Mouse (Mus musculus) stomach, embryonic 16.5 days (tissue): Measurements from ENCODE around the gene Zfp131. TPM values are rescaled to one million over a fixed set of nuclear protein-coding genes. Genes with fewer than 3 reads are reported as not detected.

Experiments
- ATAC-seq: fragments of 200-750 bp; cut with Nextera tagmentation; 2 replicates; pipeline ENCODE4 v1.8.0; 2017; ENCODE audit warnings: moderate number of reproducible peaks, moderate TSS enrichment; ENCODE audit not compliant: insufficient read depth, low FRiP score
- H3K27ac ChIP-seq: fragments of 300-500 bp; sonication (generic); 2 replicates; pipeline ENCODE4 v1.5.1; 2014; ENCODE audit warnings: low read length
- H3K27me3 ChIP-seq: fragments of 300-500 bp; sonication (generic); 2 replicates; pipeline ENCODE4 v1.6.1; 2014; ENCODE audit warnings: low read length, control low read depth, mixed read lengths; ENCODE audit not compliant: control insufficient read depth, insufficient read depth
- H3K36me3 ChIP-seq: fragments of 300-500 bp; sonication (generic); 2 replicates; pipeline ENCODE4 v1.6.1; 2014; ENCODE audit warnings: low read length; ENCODE audit not compliant: control insufficient read depth, insufficient read depth
- H3K4me1 ChIP-seq: fragments of 300-500 bp; sonication (generic); 2 replicates; pipeline ENCODE4 v1.6.1; 2014; ENCODE audit warnings: low read length, control low read depth, mixed read lengths; ENCODE audit not compliant: control insufficient read depth, insufficient read depth
- H3K4me2 ChIP-seq: fragments of 300-500 bp; sonication (generic); 2 replicates; pipeline ENCODE4 v1.6.1; 2014; ENCODE audit warnings: low read depth, low read length, mixed read lengths
- H3K4me3 ChIP-seq: fragments of 300-500 bp; sonication (generic); replicated peaks from 2 replicates; pipeline ENCODE4 v1.5.1; 2014; ENCODE audit warnings: mild to moderate bottlenecking, low read length
- H3K9ac ChIP-seq: fragments of 300-500 bp; sonication (generic); 2 replicates; pipeline ENCODE4 v1.6.1; 2014; ENCODE audit warnings: low read length
- H3K9me3 ChIP-seq: fragments of 300-500 bp; sonication (generic); replicated peaks from 2 replicates; pipeline ENCODE4 v1.6.1; 2016; ENCODE audit warnings: low read length, control low read depth; ENCODE audit not compliant: control insufficient read depth
- WGBS: fragments of 180-500 bp; shearing (Covaris S2); extraction: QIAGEN DNeasy Blood & Tissue Kit; methylation state at CpG from one replicate; pipeline ENCODE4 v1.1.7; 2014; 5-methylcytosine and 5-hydroxymethylcytosine counted together
- polyA plus RNA-seq: library from polyadenylated mRNA; unstranded; fragments of >200 nt; fragmentation: Nextera tagmentation; extraction: Ambion mirVana; gene quantifications from 2 replicates; pipeline ENCODE4 v1.2.1, GENCODE M21; 2015

Gene Zfp131
- polyA plus RNA-seq, 1 experiment from 2014 or later = 30.2 TPM

DNA sequence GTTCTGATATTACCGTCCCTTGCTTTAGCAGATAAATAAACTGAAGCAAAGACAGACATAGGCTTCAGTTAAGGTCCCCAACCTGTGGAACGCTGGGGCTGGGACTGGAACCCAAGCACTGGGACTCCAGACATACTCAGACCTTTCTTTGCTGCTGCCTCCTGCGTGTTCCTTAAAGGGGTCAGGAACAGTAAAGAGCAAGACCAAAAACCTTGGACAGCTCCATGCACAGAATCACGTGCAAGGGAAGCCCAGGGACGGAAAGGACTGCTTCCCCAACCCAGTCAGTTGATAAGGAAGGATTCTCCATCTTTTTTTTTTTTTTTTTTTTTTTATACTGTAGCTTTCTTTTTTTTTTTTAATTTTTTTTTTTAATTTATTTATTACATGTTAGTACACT lies 33.9 kb downstream of the Zfp131 start:
- no peaks in the 10 kb centered on the region for H3K9me3 ChIP-seq
- no peak for ATAC-seq
- H3K9ac ChIP-seq = no peak overlapping the region
- no peaks in the 10 kb centered on the region for H3K36me3 ChIP-seq
- H3K27ac ChIP-seq = no peak overlapping the region
- peak overlapping the region; percentile 96; the same call in 1 of the 2 replicates for H3K4me2 ChIP-seq
- no peak overlapping the region for H3K4me3 ChIP-seq
- WGBS = 29% methylated on average over 5 of the region's 5 CpGs
- peaks cover 11% of the 10 kb centered on the region for H3K4me1 ChIP-seq
- no peaks in the 10 kb centered on the region for H3K27me3 ChIP-seq

DNA sequence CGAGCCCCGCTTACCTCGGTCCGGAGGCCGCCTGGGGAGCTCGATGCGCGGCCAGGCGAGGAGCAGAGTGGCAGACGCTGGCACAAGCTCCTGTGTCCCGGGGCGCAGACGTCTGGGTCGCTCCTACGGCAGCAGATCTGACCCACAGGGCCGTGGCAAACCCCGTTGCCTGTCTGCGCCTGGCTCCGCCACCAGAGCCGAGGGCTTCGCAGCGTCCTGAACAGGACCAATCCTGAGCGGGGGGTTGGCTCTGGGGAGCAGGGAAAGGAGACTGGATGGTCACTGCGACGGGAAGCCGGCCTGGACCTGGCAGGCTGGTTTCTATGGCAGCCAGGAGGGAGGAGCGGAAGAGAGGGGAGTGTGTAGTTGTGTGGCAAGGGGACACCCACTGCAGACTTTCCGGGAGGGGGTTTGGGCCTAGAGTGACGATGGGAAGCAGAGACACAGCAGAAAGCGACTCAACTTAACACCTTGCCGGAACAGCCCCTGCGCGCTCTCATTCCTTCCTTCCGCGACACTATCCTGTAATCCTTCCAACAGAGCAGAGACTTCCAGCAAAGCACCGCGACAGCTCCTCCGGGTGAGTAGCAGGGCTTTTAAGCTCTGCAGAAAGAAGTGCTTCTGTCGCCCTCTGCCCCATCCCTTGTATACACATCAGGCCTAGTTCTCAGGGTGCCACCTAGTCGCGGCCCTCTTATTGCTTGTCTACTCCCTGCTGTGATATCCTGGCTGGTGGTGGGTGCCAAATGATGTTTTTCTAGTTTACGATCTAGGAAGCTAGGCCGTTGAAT lies 34.8 kb downstream of the Zfp131 start, which contains the start of gene Nim1k:
TSS of gene Nim1k (minus strand) at position 202 of the 791 bp plus-strand sequence.
- H3K9ac ChIP-seq = peak within 1 kb of the TSS; percentile 77
- 0 out of 2 replicates have a peak within 1 kb of the TSS, but pooled peaks have one; percentile 24 for H3K27ac ChIP-seq
- no peaks in the 10 kb centered on the region for H3K9me3 ChIP-seq
- WGBS = 1% methylated on average over 43 of the region's 43 CpGs
- no peaks in the 10 kb centered on the region for H3K36me3 ChIP-seq
- peak within 1 kb of the TSS; percentile 63 for H3K4me3 ChIP-seq
- H3K4me1 ChIP-seq = peaks cover 11% of the 10 kb centered on the region
- H3K27me3 ChIP-seq = no peaks in the 10 kb centered on the region
- ATAC-seq = peak; percentile 91
- H3K4me2 ChIP-seq = peak within 1 kb of the TSS; percentile 96

DNA sequence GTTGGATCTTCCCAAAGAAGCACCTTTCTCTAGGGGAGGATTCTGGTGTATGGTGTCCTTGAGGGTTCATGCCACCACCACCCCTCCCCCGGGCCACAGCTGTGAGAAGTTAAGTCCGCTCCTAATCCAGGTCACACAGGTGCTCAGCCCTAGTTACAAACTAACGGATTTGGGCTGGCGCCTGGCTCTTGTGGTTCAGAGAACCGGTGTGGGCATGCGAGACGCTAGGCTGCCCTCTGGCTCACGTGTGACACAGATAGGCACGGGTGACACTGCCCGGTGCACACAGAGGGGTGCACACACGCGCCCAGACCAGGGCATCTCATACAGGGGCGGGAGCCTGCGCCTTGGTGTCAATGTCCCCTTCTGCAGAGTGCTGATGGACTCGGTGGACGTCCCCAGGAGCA lies 35.5 kb downstream of the Zfp131 start:
- H3K9ac ChIP-seq = peak overlapping the region; percentile 77
- H3K9me3 ChIP-seq = no peaks in the 10 kb centered on the region
- H3K4me2 ChIP-seq = peak overlapping the region; percentile 96
- peak; percentile 55 for ATAC-seq
- peaks cover 11% of the 10 kb centered on the region for H3K4me1 ChIP-seq
- no peaks in the 10 kb centered on the region for H3K36me3 ChIP-seq
- peak overlapping the region; percentile 63 for H3K4me3 ChIP-seq
- H3K27ac ChIP-seq = no peak overlapping the region
- H3K27me3 ChIP-seq = no peaks in the 10 kb centered on the region
- WGBS = 2% methylated on average over 16 of the region's 16 CpGs

DNA sequence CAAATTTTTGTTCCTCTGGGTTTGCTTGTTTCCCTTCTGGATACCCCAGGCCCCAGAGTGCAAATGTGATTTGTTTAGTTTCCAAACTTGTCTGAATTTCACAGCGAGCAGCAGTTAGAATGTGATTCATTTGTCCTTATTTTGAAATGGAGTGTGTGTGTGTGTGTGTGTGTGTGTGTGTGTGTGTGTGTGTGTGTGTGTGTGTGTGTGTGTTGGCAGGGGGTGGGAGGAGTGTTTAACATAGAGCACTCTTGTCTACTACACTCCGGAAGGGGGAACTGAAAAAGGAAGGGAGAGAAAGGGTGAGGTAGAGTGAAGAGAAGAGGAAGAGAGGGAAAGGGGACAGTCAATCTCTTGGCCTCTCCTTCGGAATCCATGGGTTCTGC lies 36.1 kb downstream of the Zfp131 start:
- Histone ChIP-seq H3K27ac (no peak overlapping the region), H3K9ac (no peak overlapping the region), H3K36me3 (no peaks in the 10 kb centered on the region), H3K4me1 (peaks cover 11% of the 10 kb centered on the region), H3K9me3 (no peaks in the 10 kb centered on the region), H3K4me3 (no peak overlapping the region), H3K4me2 (peak overlapping the region; percentile 96), H3K27me3 (no peaks in the 10 kb centered on the region)
- no peak for ATAC-seq
- 37% methylated on average over 3 of the region's 3 CpGs for WGBS

DNA sequence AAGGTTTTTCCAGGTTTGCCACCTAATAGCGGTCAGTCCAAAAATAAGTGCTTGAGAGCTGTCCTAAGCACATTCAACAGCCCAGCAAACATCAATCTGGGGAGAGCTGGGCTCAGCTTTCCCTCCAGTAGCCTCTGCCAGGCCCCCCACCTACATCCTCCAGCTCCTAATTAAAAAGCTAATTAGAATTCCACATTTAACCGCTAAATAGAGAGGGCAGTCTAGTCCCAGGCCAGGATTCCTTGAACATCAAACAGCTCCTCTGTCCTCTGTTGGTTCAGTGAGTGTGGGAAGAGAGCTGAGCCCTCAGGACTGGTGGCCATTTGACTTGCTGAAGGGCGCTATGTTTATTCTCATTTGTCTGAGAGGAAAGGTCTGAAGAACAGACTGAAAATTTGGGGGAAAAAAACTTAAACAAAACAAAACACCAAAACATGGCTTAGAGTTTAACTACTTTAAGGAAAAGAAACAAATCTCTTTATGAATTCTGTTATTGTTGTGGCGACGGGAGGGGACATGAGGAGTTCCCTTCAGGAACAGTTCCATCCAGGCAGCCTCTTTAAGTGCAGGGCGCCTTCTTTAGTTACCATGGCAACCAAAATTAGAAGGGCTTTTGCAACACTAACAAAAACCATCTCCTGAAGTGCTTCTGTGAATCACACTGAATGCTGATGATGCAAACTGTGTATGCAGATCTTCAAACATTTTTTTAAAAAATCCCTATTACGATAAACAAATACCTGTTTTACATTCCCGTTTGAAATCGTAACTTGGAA lies 36.6 kb downstream of the Zfp131 start:
- Histone ChIP-seq H3K4me1 (peaks cover 11% of the 10 kb centered on the region), H3K9me3 (no peaks in the 10 kb centered on the region), H3K36me3 (no peaks in the 10 kb centered on the region), H3K4me3 (no peak overlapping the region), H3K4me2 (no peak overlapping the region), H3K27ac (no peak overlapping the region), H3K9ac (no peak overlapping the region), H3K27me3 (no peaks in the 10 kb centered on the region)
- no peak for ATAC-seq
- WGBS = 60% methylated on average over 9 of the region's 9 CpGs

DNA sequence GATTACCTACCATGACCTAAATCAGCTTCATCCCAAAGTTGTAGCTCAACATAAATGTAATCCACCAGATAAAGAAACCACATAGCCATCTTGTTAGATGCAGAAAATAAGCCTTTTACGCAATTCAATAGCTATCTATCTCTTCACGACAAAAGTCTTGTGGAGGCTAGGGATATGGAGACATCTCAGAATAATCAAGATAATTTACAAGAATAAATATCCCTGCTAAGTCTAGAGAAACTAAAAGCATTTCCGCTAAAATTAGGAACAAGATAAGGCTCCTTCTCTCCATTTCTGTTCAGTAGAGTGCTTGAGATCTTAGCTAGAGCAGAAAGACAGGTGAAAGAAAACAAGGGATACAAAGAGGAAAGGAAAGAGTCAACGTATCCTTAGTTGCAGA lies 43.8 kb downstream of the Zfp131 start:
- no peak for ATAC-seq

DNA sequence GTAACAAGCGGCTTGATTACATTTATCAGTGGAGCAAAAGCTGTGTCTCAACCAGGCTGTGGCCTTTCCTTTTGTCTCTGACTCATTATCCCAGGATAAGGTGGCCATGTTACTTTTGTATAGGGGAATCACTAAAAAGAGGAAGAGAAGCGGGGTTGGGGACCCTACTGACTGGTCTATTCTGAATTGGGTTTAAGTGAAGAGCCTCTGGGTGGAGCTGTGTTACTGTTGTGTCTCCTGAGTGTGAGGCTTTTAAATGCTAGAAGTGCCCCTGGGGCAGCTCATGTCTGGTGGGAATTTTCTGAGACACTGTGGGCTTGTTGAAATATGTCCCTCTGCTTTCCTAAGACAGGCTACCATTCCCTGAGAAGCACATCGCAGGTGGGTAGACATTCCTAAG lies 47.2 kb downstream of the Zfp131 start:
- WGBS = 82% methylated on average over 3 of the region's 3 CpGs

More for the DNA sequence above, 43.8 kb downstream of the Zfp131 start:
- WGBS = 80% methylated on average over 4 of the region's 4 CpGs
- Histone ChIP-seq H3K9ac (no peak overlapping the region), H3K4me3 (no peak overlapping the region), H3K27ac (no peak overlapping the region), H3K27me3 (no peaks in the 10 kb centered on the region), H3K4me2 (no peak overlapping the region), H3K36me3 (no peaks in the 10 kb centered on the region), H3K4me1 (no peaks in the 10 kb centered on the region), H3K9me3 (no peaks in the 10 kb centered on the region)

DNA sequence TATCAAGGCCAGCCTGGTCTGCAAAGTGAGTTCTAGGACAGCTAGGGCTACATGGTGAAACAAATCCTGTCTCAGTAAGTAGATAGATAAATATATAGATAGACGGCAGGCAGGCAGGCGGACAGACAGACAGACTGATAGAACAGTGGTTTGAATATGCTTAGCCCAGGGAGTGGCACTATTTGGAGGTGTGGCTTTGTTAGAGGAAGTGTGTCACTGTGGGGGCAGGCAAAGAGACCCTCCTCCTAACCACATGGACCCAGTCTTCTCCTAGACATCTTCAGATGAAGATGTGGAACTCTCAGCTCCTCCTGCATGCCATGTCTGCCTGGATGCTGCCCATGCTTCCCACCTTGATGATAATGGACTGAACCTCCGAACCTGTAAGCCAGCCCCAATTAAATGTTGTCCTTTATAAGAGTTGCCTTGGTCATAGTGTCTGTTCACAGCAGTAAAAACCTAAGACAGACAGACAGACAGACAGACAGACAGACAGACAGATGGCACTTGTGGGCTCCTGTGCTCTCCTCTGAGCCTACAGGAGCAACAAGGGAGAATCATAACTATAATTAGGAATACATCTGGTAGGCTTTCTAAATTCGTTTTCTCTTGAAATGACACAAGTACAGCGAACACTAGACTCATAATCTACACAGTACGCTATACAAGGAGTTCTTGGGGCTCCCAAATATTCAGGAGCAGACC lies 47.8 kb downstream of the Zfp131 start:
- H3K9ac ChIP-seq = no peak overlapping the region
- no peaks in the 10 kb centered on the region for H3K9me3 ChIP-seq
- H3K27ac ChIP-seq = no peak overlapping the region
- 81% methylated on average over 6 of the region's 6 CpGs for WGBS
- no peaks in the 10 kb centered on the region for H3K27me3 ChIP-seq
- H3K4me1 ChIP-seq = 0 out of 2 replicates have a peak, but pooled peaks cover 3% of the 10 kb centered on the region
- ATAC-seq = no peak
- H3K36me3 ChIP-seq = no peaks in the 10 kb centered on the region
- no peak overlapping the region for H3K4me2 ChIP-seq
- no peak overlapping the region for H3K4me3 ChIP-seq

More for the DNA sequence above, 47.2 kb downstream of the Zfp131 start:
- H3K36me3 ChIP-seq = no peaks in the 10 kb centered on the region
- no peaks in the 10 kb centered on the region for H3K9me3 ChIP-seq
- H3K4me3 ChIP-seq = no peak overlapping the region
- 0 out of 2 replicates have a peak, but pooled peaks cover 3% of the 10 kb centered on the region for H3K4me1 ChIP-seq
- no peak overlapping the region for H3K4me2 ChIP-seq
- no peaks in the 10 kb centered on the region for H3K27me3 ChIP-seq
- no peak overlapping the region for H3K27ac ChIP-seq
- no peak overlapping the region for H3K9ac ChIP-seq
- no peak for ATAC-seq
